Mouse (Mus musculus) kidney, postnatal 14 days (tissue): ENCODE data around the gene Kpna7.
"Not testable (repeated sequence)": the region's sequence is repeated elsewhere in the genome, so short reads cannot be mapped to it uniquely, and the experiment has no call there.

ENCODE experiments used
- DNase-seq: peaks from one replicate; pipeline ENCODE4 v3.0.0; 2022; ENCODE audit warnings: mixed read lengths

Gene Kpna7

DNA sequence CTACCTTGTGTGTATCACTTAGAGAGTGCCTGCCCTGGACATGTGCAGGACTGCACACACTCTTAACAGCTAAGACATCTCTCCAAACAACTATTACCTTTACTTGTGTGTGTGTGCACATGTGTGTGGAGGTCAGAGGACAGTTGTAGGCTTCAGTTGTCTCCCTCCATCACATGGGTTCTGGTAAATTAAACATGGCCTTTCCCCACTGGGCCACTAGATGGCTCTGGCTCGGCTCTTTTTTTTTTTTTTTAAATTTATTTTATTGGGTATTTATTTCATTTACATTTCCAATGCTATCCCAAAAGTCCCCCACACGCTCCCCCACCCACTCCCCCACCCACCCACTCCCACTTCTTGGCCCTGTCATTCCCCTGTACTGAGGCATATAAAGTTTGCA lies 67.1 kb downstream of the Kpna7 start:
- not testable (repeated sequence) for DNase-seq

DNA sequence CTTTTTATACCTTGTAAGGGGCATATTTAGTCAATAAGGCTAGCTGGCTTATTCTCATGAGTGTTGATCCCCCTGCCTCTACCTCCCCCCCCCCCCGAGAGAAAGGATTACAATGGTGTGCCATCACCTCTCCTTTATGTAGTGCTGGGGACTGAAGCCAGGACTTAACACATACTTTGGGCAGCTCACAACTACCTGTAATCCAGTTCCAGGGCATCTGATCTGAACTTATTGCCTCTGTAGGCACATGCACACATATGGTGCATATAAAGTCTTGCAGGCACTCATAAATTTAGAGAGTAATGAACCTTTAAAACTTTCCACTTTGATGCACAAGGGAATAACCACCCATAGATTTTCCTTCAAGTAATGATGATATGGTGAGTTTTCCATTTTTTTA lies 69.6 kb downstream of the Kpna7 start:
- DNase-seq, result no peak

DNA sequence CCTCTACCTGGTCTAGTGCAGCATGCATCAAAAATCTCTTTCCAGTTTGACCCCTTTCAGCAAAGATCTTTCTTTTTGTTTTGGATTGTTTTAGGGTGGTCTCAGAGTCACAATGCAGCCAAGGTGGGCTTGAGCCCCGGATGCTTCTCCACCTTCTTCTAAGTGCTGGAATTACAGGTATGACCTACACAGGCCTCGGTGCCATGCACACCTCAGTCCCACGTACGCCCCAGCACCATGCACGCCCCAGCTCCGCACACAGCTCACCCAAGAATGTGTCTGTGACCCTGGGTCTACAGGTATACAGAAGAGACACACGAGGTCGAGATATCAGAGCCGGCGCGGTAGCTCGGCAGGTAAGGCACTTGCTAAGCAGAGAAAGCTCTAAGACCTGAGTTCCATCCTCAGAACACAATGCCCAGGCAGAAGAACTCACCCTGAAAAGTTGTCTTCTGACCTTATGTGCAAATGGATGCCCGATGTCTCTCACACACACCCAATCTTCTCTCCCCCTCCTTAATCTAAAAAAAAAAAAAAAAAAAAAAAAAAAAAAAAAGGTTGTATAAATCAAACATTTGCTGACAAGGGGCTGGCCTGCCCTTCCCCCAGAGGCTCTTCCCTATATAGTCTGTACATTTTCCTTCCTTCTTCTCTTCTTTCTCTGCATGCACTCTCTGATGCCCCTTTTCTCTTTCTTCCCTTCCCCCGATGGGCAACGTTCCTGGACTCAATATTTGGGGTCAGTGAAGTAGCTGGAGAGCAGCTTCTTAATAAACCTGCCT lies 74.8 kb downstream of the Kpna7 start:
- no peak for DNase-seq

DNA sequence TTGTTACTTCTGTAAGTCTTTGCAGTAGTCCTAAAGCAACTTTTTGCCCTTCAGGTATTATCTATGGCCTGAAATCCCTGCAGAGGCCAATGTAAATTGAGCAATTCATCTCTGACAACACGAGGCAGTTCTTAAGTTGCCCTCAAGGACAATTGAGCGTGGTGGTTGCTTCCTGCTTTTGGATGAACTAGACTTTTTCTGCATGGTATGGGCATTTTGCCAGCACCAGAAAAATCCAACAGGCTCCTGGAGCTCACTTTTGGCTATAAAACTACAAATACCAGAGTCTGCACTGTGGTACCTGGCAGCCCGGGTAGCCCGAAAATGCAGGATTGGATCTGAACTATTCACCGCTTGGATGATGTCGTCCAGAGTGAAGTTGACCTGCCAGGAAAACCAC lies 78.2 kb downstream of the Kpna7 start:
- DNase-seq, result no peak

DNA sequence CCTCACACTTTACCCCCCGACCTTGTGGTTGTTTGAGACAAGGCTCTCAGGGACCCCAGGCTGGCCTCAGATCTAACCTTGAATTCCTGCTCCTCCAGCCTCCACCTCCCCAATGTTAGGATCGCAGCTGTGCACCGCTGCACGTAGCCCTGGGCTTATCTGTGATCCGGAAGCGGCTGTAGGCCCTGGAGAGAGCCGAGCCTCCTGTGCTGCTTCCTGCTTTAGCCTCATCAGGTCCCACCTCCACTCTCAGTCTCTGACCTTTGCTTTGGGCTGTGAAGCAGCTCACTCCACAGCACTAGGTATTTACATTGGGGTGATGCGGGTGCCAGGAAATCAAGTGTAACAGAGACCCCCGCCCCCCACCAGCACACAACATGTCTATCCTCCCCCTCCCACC lies 79.3 kb downstream of the Kpna7 start:
- DNase-seq, result no peak

DNA sequence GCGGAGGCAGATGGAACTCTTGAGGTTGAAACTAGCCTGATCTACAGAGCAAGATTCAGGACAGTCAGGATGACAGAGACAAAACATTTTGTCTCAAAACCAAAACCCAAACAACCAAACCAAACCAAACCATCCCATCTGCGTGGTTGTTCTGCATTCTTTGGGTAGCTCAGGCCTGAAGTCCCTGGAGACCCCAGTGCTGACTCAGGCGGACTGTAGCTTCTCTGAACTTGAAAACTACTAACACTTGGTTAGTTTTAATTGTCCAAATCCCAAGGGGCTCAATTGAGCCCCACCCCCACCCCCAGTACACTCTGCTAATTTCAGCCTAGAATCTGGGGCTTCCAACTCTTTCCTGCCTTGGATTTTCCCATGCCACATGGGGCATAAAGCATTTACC lies 80.5 kb downstream of the Kpna7 start:
- no peak for DNase-seq

DNA sequence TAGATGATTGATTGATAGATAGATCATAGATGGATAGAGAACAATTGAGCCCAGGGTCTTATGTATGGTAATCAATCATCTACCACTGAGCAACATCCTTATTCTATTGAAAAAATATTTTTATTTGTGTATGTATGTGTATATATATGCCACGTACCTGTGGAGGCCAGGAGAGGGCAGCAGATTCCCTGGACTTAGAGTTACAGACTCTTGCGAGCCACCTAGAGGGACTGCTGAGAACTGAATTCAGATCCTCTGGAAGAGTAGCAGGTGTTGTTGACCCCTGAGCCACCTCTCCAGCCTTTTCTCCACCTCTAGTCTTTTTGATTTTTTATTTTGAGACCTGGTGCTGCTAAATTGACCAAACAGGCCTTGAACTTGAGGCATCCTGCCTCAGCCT lies 85.3 kb downstream of the Kpna7 start:
- no peak for DNase-seq

DNA sequence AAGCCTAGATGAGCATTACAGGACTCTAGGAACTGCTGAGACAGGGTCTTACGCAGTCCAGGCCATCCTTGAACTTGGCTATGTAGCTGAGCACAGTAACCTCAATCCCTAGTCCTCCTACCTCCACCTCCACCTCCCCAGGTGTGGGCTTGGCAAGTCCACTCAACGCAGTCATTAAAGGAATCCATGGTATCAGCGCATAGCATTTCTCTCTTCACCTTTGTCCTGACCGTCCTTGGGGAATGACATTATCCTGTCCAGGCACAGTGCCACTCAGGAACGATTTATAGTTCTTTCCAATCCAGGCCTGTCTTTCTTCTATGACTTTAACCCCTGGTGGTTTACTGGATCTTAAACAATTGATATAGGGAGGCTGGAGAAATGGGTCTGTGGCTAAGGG lies 93.3 kb downstream of the Kpna7 start:
- DNase-seq, result no peak

DNA sequence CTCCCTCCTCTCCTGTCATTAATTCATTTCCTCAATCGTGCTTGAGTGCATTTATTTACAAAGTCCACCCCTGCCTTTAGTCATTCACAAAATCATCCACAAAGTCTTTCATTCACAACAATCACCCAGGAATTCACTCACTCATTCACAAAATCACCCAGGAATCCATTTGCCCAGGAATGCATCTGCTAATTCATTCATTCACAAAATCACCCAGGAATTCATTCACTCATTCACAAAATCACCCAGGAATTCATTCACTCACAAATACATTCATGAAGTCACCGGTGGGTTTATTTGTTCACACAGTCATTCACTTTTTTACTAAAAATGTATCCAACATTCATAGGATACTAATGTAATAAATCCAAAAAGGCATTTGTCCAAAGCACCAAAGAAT lies 93.8 kb downstream of the Kpna7 start:
- DNase-seq, result no peak

DNA sequence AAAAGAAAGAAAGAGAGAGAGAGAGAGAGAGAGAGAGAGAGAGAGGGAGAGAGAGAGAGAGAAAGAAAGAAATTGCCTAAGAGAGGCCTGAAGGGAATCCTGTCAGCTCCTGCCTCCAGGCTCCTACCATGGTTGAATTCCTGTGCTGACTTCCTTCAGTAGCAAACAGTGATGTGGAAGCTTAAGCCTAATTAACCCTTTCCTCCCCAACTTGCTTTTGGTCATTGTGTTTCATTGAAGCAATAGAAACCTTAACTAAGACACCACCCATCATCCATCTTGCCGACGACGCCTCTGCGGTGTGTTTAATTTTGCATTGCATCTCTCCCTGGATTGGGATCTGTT lies 94.8 kb downstream of the Kpna7 start:
- no peak for DNase-seq

DNA sequence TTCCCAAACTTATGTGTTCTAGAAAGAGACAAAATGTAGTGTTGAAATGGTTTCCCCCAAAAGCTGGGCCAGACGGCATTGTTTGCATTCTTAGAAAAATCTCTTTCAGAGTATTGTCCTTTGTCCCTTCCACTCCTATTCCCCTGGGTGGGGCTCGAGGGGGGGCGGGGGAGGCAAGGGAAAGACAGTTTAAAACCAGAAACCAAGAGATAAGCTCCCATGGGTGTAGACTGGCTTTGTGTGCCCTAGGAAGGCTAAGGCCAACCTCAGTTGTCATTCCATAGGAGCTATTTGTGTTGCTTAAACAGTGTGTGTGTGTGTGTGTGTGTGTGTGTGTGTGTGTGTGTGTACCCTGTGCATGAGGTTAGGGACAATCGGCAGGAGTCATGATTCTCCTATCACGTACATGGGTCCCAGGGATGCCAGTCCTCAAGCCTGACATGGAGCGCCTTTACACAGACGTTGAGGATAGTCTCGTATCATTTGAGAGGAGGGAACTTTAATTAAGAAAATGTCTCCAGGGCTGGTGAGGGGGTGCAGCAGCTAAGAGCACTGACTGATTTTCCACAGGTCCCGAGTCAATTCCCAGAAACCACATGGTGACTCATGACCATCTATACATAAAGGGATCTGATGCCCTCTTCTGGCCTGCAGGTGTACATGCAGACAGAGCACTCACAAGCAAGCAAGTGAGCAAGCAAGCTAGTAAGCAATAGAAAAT lies 95.3 kb downstream of the Kpna7 start:
- peak; percentile 63 for DNase-seq

DNA sequence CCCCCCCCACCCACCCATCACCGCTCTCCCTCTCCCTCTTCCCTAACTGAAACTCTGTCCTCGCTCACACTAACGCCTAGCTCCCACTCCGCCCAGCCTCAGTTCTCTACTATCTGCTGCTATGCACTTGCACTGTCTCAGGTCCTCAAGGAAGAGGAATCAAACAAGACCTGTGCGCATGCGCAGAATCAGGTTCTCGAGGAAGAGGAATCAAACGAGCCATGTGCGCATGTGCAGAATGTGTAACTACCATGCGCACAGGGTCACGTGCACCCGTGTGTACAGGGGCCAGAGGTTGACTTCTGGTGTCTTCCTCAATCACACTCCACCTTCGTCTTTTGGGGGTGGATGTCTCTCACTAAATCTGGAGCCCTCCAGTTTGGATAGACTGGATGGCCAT lies 96.3 kb downstream of the Kpna7 start:
- no peak for DNase-seq

DNA sequence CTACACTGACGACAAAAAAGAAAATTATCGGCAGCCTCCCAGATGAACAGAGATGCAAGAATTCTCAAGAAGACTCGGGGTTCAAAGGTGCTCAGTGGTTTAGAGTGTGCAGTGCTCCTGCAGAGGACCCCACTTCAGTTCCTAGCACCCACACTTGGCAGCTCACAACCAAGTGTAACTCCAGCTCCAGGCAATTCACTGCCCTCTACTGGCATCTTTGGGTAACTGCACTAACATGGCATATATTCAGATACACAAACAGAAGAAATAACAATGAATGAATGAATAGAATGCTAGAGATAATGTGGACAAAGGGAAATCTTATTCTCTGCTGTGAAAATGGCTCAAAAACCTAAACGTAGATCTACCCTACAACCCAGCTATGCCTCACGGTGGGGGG lies 99.0 kb downstream of the Kpna7 start:
- no peak for DNase-seq

DNA sequence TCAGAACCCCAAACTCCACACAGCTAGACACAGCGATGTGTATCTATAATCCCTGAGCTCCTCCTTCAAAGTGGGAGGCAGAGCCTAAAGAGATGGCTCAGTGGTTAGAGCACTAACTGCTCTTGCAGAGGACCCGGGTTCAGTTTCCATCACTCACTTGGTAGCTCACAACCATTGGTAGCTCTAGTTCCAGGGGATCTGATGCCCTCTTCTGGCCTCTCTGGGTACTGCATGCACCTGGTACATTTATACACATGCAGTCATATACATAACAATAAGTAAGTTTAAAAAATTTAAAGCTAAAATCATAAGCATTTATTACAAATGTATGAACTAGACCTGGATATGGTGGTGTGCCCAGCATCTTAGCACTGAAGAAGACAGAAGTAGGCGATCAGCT lies 100.6 kb downstream of the Kpna7 start:
- DNase-seq, result no peak

DNA sequence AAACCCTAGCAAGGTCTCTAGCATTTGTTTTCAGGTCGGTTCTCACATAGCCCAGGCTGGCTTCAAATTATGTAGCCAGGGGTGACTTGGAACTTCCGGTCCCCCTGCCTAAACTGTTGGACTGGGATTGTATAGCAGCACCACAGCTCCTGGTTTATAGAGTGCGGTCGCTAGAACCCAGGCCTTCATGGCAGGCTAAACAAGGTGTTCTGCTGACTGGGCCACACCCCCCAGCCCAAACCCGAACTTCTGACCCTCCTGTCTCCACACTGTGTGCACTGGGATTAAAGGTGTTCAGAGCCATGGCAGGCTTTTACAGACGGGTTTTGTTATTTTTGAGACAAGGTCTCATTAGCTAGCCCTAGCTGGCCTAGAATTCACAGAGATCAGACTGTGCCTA lies 104.7 kb downstream of the Kpna7 start:
- DNase-seq, result no peak

DNA sequence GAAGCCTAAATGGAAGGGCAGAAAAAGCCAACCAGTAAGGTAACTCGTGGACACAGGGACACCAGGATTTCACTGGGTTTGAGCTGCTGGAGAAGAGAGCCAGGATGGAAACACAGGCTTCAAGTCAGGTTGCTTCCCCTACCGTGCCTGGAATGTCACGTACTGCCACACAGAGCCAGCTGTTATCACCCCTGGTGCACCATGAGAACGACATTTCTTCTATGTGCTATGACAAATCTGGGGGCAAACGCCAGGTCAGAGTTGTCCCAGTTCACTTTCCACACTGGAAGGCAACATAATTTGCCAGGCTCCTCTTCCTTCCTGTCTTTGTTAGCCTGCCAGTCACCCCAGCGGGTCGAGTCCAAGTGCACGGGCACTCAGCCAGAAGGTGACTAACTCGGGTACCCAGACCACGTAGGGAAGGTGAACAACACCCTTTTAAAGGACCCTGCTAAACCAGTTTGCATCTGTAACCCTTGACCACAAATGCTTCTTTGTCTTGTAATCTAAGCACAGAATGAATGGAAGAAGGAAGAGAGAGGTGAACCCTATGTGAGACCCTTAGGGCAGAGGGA lies 105.2 kb downstream of the Kpna7 start:
- DNase-seq, result peak; percentile 76

DNA sequence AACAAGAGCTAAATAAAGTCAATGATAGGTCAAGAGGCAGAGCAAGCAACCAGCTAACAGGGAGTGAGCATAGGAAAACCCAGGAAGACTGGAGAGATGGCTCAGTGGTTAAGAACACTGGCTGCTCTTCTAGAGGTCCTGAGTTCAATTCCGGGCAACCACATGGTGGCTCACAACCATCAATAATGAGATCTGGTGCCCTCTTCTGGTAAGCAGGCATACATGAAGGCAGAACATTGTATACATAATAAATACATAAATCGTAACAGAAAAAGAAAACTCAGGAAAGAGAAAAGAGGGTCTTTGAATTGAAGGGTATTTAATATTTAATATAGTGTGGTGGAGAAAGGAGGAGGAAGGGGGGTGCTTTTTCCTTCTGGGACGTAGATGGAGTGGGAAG lies 112.6 kb downstream of the Kpna7 start:
- no peak for DNase-seq

DNA sequence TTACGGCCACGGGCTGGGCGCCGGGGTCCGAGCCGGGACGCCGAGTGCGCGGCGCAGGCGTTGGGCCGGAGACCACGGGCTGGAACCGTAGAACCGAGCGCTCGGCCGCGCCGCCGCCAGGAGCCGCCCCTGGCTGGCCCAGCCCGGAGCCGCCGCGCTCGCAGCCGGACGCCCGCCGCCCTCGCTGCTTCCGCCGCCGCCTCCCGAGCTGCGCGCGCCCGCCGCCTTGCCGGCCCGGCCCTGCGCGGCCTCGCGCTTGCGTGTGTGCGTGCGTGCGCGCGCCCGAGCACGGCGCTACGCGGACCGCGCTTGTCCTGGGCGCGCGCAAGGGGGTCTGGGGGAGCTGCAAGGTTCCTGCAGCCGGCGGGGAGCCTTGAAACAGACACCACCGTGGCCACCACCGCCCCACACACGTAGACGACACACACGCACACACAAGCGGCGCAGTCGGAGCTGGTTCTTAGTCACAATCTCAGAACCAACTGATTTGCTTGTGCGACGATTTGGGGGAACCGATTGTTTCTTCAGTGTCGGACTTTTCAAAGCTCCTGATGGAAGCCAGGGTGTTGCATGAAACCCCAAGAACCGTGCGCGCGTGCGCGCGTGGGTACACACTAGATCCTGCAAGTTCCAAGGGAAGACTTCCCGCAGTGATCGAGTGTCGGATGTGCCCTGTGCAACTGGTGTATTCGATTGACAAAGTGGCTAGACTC lies 118.0 kb downstream of the Kpna7 start, which contains the start of gene Smurf1:
TSS of gene Smurf1 (minus strand) at position 209 of the 713 bp plus-strand sequence.
- DNase-seq, result peak; percentile 93

DNA sequence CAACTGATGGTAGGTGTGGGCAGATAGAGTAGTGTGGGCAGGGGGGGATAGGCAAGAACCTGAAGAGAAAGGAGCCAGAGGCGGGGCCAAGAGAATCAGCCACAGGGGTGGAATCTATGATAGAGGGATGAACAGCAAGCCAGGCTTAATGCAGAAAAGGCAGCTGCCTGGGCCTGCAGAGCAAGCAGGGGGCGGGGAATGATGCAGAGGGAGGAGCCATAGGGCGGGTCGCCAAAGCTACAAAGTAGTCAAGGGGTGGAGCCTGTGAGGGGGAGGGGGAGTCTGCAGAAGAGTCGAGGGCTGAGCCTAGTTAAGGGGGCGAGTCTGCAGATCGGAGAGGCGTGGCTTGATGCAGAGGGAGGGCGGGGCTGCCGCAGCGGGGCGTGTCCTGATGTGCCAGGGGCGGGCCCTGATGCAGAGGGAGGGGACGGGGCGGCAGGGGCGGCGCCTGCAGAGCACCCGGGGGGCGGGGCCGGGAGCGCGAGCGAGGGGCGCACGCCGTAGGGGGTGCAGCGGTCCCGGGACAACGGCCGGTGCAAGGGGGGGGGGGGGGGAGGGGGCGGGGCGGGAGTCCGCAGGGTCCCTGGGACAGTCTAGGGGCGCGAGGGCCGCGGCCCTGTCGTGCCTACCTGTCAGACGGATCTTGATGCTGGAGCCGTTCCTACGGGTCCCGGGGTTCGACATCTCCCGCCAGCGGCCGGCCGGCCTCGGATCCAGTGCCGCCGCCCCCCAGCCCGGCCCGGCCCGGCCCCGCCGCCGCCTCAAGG lies 118.8 kb downstream of the Kpna7 start:
- DNase-seq, result peak; percentile 92

DNA sequence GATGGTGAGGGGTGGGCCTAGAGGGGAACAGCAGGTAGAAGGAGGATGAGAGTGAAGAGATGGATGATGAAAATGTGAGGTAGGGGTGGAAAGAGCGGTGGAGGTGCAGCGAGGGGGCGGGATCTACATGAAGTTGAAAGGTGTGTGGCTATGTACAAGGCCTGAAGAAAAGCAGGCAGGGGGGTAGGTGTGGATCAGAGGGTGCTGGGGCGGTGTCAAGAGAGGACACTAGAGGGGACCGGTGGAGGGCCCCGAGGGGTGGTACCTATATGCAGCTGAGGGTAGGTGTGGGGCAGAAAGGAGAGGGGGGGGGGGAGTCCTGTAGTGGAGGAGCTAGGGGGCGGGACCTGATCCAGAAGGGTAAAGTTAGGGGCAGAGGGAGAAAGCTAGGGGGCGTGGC lies 119.4 kb downstream of the Kpna7 start:
- DNase-seq, result no peak

DNA sequence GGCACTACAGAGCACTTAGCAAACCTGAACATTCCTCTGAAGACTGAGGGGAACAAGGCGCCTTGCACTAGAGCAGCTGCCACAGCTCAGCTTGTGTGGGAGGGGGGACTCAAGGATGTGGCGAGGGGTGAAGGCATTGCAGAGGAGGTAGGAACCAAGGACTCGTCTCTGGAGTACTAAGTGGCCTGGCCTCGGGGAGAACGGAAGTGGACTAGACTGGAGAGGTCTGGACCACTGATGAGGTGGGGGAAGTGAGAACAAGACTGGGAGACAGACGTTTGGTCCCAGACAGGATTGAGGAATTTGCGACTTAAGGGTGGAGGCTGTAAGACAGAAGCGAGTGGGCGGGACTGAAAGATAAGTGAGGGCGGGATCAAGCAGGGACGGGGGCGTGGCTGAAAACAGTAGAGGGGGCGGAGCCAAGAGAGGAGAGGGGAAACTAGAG lies 120.0 kb downstream of the Kpna7 start:
- DNase-seq, result peak; percentile 74

DNA sequence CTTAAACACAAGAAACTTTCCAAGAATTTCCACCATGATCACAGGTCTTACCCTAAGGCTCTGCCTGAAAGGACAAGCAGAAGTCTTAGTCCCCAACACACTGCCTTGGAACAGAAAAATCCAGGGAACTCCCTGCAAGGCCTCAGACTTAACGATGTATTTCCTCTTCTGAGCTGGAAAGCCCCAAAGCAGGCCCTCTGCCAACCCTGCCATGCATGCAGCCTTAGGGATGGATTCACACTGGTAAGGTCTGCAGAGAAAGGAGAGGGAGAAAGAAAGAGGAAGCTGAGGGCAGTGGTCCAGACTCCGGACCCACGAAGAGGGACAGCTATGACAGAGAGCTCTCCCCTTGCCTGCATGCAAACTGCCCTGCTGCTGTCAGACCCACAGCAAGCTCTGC lies 120.4 kb downstream of the Kpna7 start:
- DNase-seq, result peak; percentile 60

DNA sequence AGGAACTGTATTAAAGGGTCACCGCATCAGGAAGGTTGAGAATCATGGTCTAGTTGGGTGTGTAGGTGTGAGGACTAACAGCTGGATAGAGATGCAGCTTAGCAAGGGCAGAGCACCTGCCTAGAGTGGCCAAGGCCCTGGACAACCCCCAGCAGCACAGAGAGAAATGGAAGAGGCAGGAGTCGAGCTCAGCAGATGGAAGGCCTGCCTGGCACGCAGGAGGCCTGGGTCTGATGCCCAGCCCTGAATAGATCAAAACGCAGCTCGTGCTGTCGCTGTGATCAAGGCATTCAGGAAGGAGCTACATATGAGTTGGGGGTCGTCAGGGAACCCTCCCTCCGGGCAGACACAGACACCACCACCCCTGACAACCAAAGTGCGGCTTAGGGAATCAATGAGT lies 125.6 kb downstream of the Kpna7 start:
- no peak for DNase-seq
